Mouse (Mus musculus) liver, embryonic 16.5 days (tissue): ENCODE data around the gene Gfm1. TPM values are rescaled to one million over a fixed set of nuclear protein-coding genes. Genes with fewer than 3 reads are reported as not detected.

Experiments used
- ATAC-seq: fragments of 200-750 bp; cut with Nextera tagmentation; 2 replicates; pipeline ENCODE4 v1.8.0; 2017; ENCODE audit warnings: low read depth, mild to moderate bottlenecking, moderate number of reproducible peaks, moderate library complexity
- H3K27ac ChIP-seq: fragments of 300-500 bp; sonication (generic); 2 replicates; pipeline ENCODE4 v1.5.1; 2014; ENCODE audit warnings: mild to moderate bottlenecking, low read length
- H3K27me3 ChIP-seq: fragments of 300-500 bp; sonication (generic); 2 replicates; pipeline ENCODE4 v1.6.1; 2014; ENCODE audit warnings: low read depth, low read length, mixed read lengths; ENCODE audit not compliant: control insufficient read depth, insufficient read depth
- H3K36me3 ChIP-seq: fragments of 300-500 bp; sonication (generic); 2 replicates; pipeline ENCODE4 v1.6.1; 2014; ENCODE audit warnings: mild to moderate bottlenecking; ENCODE audit not compliant: control insufficient read depth, insufficient read depth
- H3K4me1 ChIP-seq: fragments of 300-500 bp; sonication (generic); 2 replicates; pipeline ENCODE4 v1.6.1; 2014; ENCODE audit warnings: low read depth, low read length, mixed read lengths; ENCODE audit not compliant: control insufficient read depth
- H3K4me2 ChIP-seq: fragments of 300-500 bp; sonication (generic); 2 replicates; pipeline ENCODE4 v1.6.1; 2014; ENCODE audit warnings: low read depth, low read length, mixed read lengths
- H3K4me3 ChIP-seq: fragments of 300-500 bp; sonication (generic); 2 replicates; pipeline ENCODE4 v1.5.1; 2014; ENCODE audit warnings: low read depth, mild to moderate bottlenecking, low read length
- H3K9ac ChIP-seq: fragments of 300-500 bp; sonication (generic); 2 replicates; pipeline ENCODE4 v1.6.1; 2014; ENCODE audit warnings: low read depth, low read length
- H3K9me3 ChIP-seq: fragments of 300-500 bp; sonication (generic); replicated peaks from 2 replicates; pipeline ENCODE4 v1.6.1; 2016; ENCODE audit warnings: low read length; ENCODE audit not compliant: control insufficient read depth
- WGBS: fragments of 180-500 bp; shearing (Covaris S2); extraction: QIAGEN DNeasy Blood & Tissue Kit; methylation state at CpG from one replicate; pipeline ENCODE4 v1.1.7; 2014; ENCODE audit not compliant: insufficient replicate concordance; 5-methylcytosine and 5-hydroxymethylcytosine counted together
- polyA plus RNA-seq: library from polyadenylated mRNA; unstranded; fragments of >200 nt; fragmentation: Nextera tagmentation; extraction: Ambion mirVana; gene quantifications from 2 replicates; pipeline ENCODE4 v1.2.1, GENCODE M21; 2015

The Gfm1 gene
- polyA plus RNA-seq, 1 experiment from 2014 or later: 27.2 TPM

GRCm38 (mm10) chr3:67485233-67485632, 55.3 kb downstream of the Gfm1 start:
- 54% methylated on average over 2 of the region's 2 CpGs for WGBS
- Histone ChIP-seq H3K4me2 (no peak overlapping the region), H3K9ac (no peak overlapping the region), H3K27ac (no peak overlapping the region), H3K4me3 (no peak overlapping the region), H3K36me3 (no peaks in the 10 kb centered on the region), H3K4me1 (no peaks in the 10 kb centered on the region), H3K27me3 (no peaks in the 10 kb centered on the region), H3K9me3 (no peaks in the 10 kb centered on the region)
- no peak for ATAC-seq

- ATAC-seq: no peak
Observed at GRCm38 (mm10) chr3:67490156-67490555, 60.3 kb downstream of the Gfm1 start.

GRCm38 (mm10) chr3:67492086-67492869, 62.4 kb downstream of the Gfm1 start:
- H3K4me3 ChIP-seq: no peak overlapping the region

More at GRCm38 (mm10) chr3:67490156-67490555, 60.3 kb downstream of the Gfm1 start:
- Histone ChIP-seq H3K4me3 (no peak overlapping the region), H3K27ac (no peak overlapping the region), H3K9ac (no peak overlapping the region), H3K4me1 (no peaks in the 10 kb centered on the region), H3K36me3 (no peaks in the 10 kb centered on the region), H3K9me3 (no peaks in the 10 kb centered on the region), H3K4me2 (no peak overlapping the region), H3K27me3 (no peaks in the 10 kb centered on the region)
- 35% methylated on average over 4 of the region's 4 CpGs for WGBS

GRCm38 (mm10) chr3:67493132-67493531, 63.2 kb downstream of the Gfm1 start:
- WGBS: 66% methylated on average over 8 of the region's 8 CpGs
- Histone ChIP-seq H3K4me3 (no peak overlapping the region), H3K27me3 (no peaks in the 10 kb centered on the region), H3K27ac (no peak overlapping the region), H3K4me1 (no peaks in the 10 kb centered on the region), H3K4me2 (no peak overlapping the region), H3K36me3 (no peaks in the 10 kb centered on the region), H3K9ac (no peak overlapping the region), H3K9me3 (no peaks in the 10 kb centered on the region)
- ATAC-seq: no peak

More at GRCm38 (mm10) chr3:67492086-67492869, 62.4 kb downstream of the Gfm1 start:
- 57% methylated on average over 8 of the region's 8 CpGs for WGBS
- Histone ChIP-seq H3K4me2 (no peak overlapping the region), H3K9me3 (no peaks in the 10 kb centered on the region), H3K27ac (no peak overlapping the region), H3K9ac (no peak overlapping the region), H3K36me3 (no peaks in the 10 kb centered on the region), H3K4me1 (no peaks in the 10 kb centered on the region), H3K27me3 (no peaks in the 10 kb centered on the region)
- no peak for ATAC-seq

- 66% methylated on average over 10 of the region's 10 CpGs for WGBS
- Histone ChIP-seq H3K27me3 (no peaks in the 10 kb centered on the region), H3K4me3 (no peak overlapping the region), H3K9me3 (no peaks in the 10 kb centered on the region), H3K4me1 (no peaks in the 10 kb centered on the region; the same call in 1 of the 2 replicates), H3K4me2 (no peak overlapping the region), H3K9ac (no peak overlapping the region), H3K27ac (no peak overlapping the region), H3K36me3 (no peaks in the 10 kb centered on the region)
- no peak for ATAC-seq
Observed at GRCm38 (mm10) chr3:67496310-67496709, 66.4 kb downstream of the Gfm1 start.

- Histone ChIP-seq H3K27me3 (no peaks in the 10 kb centered on the region), H3K4me3 (no peak overlapping the region), H3K4me2 (no peak overlapping the region), H3K36me3 (no peaks in the 10 kb centered on the region), H3K9ac (no peak overlapping the region), H3K27ac (no peak overlapping the region), H3K9me3 (no peaks in the 10 kb centered on the region), H3K4me1 (no peaks in the 10 kb centered on the region; the same call in 1 of the 2 replicates)
- WGBS: 55% methylated on average over 2 of the region's 2 CpGs
- no peak for ATAC-seq
Observed at GRCm38 (mm10) chr3:67497998-67498397, 68.1 kb downstream of the Gfm1 start.

- H3K27ac ChIP-seq: no peak overlapping the region
- 68% methylated on average over 8 of the region's 8 CpGs for WGBS
- no peak overlapping the region for H3K4me2 ChIP-seq
- no peaks in the 10 kb centered on the region for H3K9me3 ChIP-seq
- H3K4me1 ChIP-seq: no peaks in the 10 kb centered on the region; the same call in 1 of the 2 replicates
- peak; percentile 84 for ATAC-seq
- no peak overlapping the region for H3K4me3 ChIP-seq
- H3K9ac ChIP-seq: no peak overlapping the region
- no peaks in the 10 kb centered on the region for H3K27me3 ChIP-seq
- H3K36me3 ChIP-seq: no peaks in the 10 kb centered on the region
Observed at GRCm38 (mm10) chr3:67498773-67499405, 69.0 kb downstream of the Gfm1 start.

- Histone ChIP-seq H3K9me3 (no peaks in the 10 kb centered on the region), H3K36me3 (no peaks in the 10 kb centered on the region), H3K27me3 (no peaks in the 10 kb centered on the region), H3K9ac (no peak overlapping the region), H3K4me1 (no peaks in the 10 kb centered on the region; the same call in 1 of the 2 replicates), H3K4me2 (no peak overlapping the region), H3K4me3 (no peak overlapping the region), H3K27ac (no peak overlapping the region)
- WGBS: 71% methylated on average over 4 of the region's 4 CpGs
- ATAC-seq: no peak
Observed at GRCm38 (mm10) chr3:67499406-67499791, 69.5 kb downstream of the Gfm1 start.

GRCm38 (mm10) chr3:67503878-67504277, 74.0 kb downstream of the Gfm1 start:
- Histone ChIP-seq H3K36me3 (no peaks in the 10 kb centered on the region), H3K4me1 (no peaks in the 10 kb centered on the region; the same call in 1 of the 2 replicates), H3K27me3 (no peaks in the 10 kb centered on the region), H3K4me2 (no peak overlapping the region), H3K9ac (no peak overlapping the region), H3K27ac (no peak overlapping the region), H3K4me3 (no peak overlapping the region), H3K9me3 (no peaks in the 10 kb centered on the region)
- 23% methylated on average over 3 of the region's 3 CpGs for WGBS
- no peak for ATAC-seq
